Mouse (Mus musculus) hindbrain, postnatal 0 days (tissue): ENCODE results near the gene Cryl1. TPM values are rescaled to one million over a fixed set of nuclear protein-coding genes. Genes with fewer than 3 reads are reported as not detected.

ENCODE experiments used
- ATAC-seq: fragments of 200-750 bp; cut with Nextera tagmentation; 2 replicates; pipeline ENCODE4 v1.8.0; 2017; ENCODE audit warnings: mild to moderate bottlenecking, moderate TSS enrichment, moderate library complexity
- DNase-seq: peaks from one replicate; pipeline ENCODE4 v3.0.0-alpha.2; 2015; ENCODE audit warnings: low spot score
- H3K27ac ChIP-seq: fragments of 300-500 bp; sonication (generic); 2 replicates; pipeline ENCODE4 v1.5.1; 2014; ENCODE audit warnings: mild to moderate bottlenecking
- H3K27me3 ChIP-seq: fragments of 300-500 bp; sonication (generic); 2 replicates; pipeline ENCODE4 v1.6.1; 2014; ENCODE audit warnings: low read length, mixed read lengths; ENCODE audit not compliant: insufficient read depth
- H3K36me3 ChIP-seq: fragments of 300-500 bp; sonication (generic); 2 replicates; pipeline ENCODE4 v1.6.1; 2014; ENCODE audit warnings: low read length, mixed read lengths; ENCODE audit not compliant: insufficient read depth
- H3K4me1 ChIP-seq: fragments of 300-500 bp; sonication (generic); 2 replicates; pipeline ENCODE4 v1.6.1; 2014; ENCODE audit warnings: antibody characterized with exemption, low read length, mixed read lengths; ENCODE audit not compliant: insufficient read depth
- H3K4me2 ChIP-seq: fragments of 300-500 bp; sonication (generic); 2 replicates; pipeline ENCODE4 v1.6.1; 2014; ENCODE audit warnings: low read depth, mild to moderate bottlenecking, low read length, moderate library complexity, mixed read lengths
- H3K4me3 ChIP-seq: fragments of 300-500 bp; sonication (generic); 2 replicates; pipeline ENCODE4 v1.5.1; 2014; ENCODE audit warnings: low read length
- H3K9ac ChIP-seq: fragments of 300-500 bp; sonication (generic); replicated peaks from 2 replicates; pipeline ENCODE4 v1.6.1; 2014; ENCODE audit warnings: mild to moderate bottlenecking, low read length, moderate library complexity, mixed read lengths
- H3K9me3 ChIP-seq: fragments of 300-500 bp; sonication (generic); 2 replicates; pipeline ENCODE4 v1.6.1; 2016; ENCODE audit warnings: low read length, mixed read lengths
- CTCF ChIP-seq: IDR thresholded peaks from 2 replicates; pipeline ENCODE4 v1.5.1; 2016; ENCODE audit warnings: antibody characterized with exemption, control low read depth, low read depth
- WGBS: fragments of 180-500 bp; shearing (Covaris S2); extraction: QIAGEN DNeasy Blood & Tissue Kit; methylation state at CpG from one replicate; pipeline ENCODE4 v1.1.7; 2014; 5-methylcytosine and 5-hydroxymethylcytosine counted together
- polyA plus RNA-seq: library from polyadenylated mRNA; unstranded; fragments of >200 nt; fragmentation: Nextera tagmentation; extraction: Ambion mirVana; gene quantifications from 2 replicates; pipeline ENCODE4 v1.2.1, GENCODE M21; 2015
- total RNA-seq: library from RNA; depleted of rRNA; stranded (reverse); fragments of >200 nt; gene quantifications from 2 replicates; pipeline ENCODE4 v1.2.3, GENCODE M21; 2014

Cryl1 gene
- total and polyA plus RNA-seq, 2 experiments from 2014 or later: 16.0 to 19.3 TPM

GRCm38 (mm10) chr14:57409106-57409505, 10.8 kb upstream of the Cryl1 start:
- H3K4me3 ChIP-seq: peak overlapping the region; percentile 4; the same call in 1 of the 2 replicates
- H3K27ac ChIP-seq: no peak overlapping the region
- no peak overlapping the region for H3K9ac ChIP-seq
- TF ChIP-seq CTCF: peak; percentile 34; the same call in 1 of the 2 replicates
- H3K4me2 ChIP-seq: 0 out of 2 replicates have a peak overlapping the region, but pooled peaks have one; percentile 28
- no peaks in the 10 kb centered on the region for H3K36me3 ChIP-seq
- DNase-seq (peak; percentile 79), ATAC-seq (peak; percentile 51)
- no peaks in the 10 kb centered on the region for H3K27me3 ChIP-seq
- H3K4me1 ChIP-seq: no peaks in the 10 kb centered on the region
- no peaks in the 10 kb centered on the region for H3K9me3 ChIP-seq
- WGBS: 13% methylated on average over 6 of the region's 6 CpGs

DNA sequence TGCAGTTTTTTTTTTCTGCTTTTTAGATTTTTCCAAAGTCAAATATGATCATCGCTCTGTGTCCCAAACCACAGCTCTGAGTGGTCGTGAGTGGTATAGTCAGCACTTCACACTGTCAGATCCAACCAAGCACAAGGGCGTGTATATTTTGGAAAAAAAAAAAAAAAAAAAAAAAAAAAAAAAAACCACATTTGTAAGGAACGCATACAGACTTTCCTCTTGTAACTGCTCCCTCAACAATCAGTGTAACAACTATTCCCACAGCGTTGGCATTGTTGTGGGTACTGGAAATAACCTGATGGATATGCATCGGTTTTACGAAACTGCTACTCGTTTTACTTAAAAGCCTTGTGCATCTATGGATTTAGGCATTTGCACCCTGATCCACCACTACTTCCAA, 9.8 kb upstream of the Cryl1 start:
- Histone ChIP-seq H3K36me3 (no peaks in the 10 kb centered on the region), H3K27ac (no peak overlapping the region), H3K4me1 (no peaks in the 10 kb centered on the region), H3K4me3 (no peak overlapping the region), H3K27me3 (no peaks in the 10 kb centered on the region), H3K4me2 (no peak overlapping the region), H3K9me3 (no peaks in the 10 kb centered on the region), H3K9ac (no peak overlapping the region)
- 78% methylated on average over 8 of the region's 8 CpGs for WGBS
- no peak for TF ChIP-seq CTCF
- ATAC-seq (no peak), DNase-seq (no peak)

GRCm38 (mm10) chr14:57407039-57407987, 9.0 kb upstream of the Cryl1 start:
- peak; percentile 84 for ATAC-seq
- TF ChIP-seq CTCF: peak; percentile 66

DNA sequence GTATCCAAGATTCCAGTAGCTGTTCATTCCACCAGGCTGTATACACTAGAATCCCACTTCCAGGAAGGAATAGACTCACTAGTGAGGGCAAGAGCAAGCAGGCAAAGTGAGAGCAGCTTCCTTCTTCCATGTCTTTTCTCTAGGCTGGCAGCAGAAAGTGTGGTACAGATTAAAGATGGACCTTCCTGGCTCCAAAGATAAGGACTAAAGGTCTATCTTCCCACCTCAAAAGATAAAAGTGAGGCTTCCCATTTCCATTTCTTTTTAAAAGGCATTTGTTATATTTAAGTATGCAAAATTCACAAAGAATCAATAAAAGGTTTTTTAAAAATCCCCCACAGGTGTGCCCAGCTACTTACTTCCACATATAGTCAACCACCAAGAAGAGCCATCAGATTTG, 4.5 kb upstream of the Cryl1 start:
- H3K4me2 ChIP-seq: no peak overlapping the region

More at GRCm38 (mm10) chr14:57407039-57407987, 9.0 kb upstream of the Cryl1 start:
- Histone ChIP-seq H3K4me1 (no peaks in the 10 kb centered on the region), H3K27me3 (no peaks in the 10 kb centered on the region), H3K27ac (no peak overlapping the region), H3K9ac (no peak overlapping the region), H3K4me2 (peak overlapping the region; percentile 27; the same call in 1 of the 2 replicates), H3K9me3 (no peaks in the 10 kb centered on the region), H3K36me3 (no peaks in the 10 kb centered on the region), H3K4me3 (no peak overlapping the region)
- peak; percentile 78 for DNase-seq
- 5% methylated on average over 12 of the region's 12 CpGs for WGBS

DNA sequence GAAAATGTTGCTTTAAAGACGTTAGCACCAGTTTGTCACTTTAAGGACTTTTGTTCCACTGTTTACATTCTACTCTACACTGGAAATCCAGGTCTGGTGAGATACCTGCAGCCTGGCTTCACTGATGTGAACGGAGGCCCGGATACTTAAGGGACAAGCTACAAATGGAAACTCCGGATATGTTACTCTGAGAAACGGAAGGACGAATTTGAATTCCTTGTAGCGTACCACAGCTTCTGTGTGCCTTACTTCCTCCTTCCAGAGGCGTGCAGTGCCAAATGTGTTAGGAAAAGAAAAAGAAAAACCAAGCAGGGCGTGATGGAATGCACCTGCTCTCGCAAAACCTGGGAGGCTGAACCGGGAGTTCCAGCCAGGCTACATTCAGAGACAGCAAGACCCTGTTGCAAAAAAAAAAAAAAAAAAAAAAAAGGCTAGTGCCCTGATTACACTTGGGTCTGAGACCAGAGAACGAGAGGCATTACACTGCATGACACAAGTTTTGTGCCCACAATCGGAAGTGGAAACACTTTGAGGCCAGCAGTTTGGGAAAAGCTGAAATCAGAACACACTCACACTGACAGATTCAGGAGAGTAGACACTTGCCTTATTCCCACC, 591 bp upstream of the Cryl1 start:
- no peak for TF ChIP-seq CTCF
- DNase-seq (peak; percentile 7), ATAC-seq (peak; percentile 36; the same call in 1 of the 2 replicates)
- Histone ChIP-seq H3K4me2 (peak overlapping the region; percentile 85), H3K4me1 (no peaks in the 10 kb centered on the region; the same call in 1 of the 2 replicates), H3K9me3 (no peaks in the 10 kb centered on the region), H3K27ac (no peak overlapping the region), H3K9ac (0 out of 2 replicates have a peak overlapping the region, but pooled peaks have one; percentile 58), H3K36me3 (no peaks in the 10 kb centered on the region), H3K4me3 (peak overlapping the region; percentile 53), H3K27me3 (no peaks in the 10 kb centered on the region)
- 15% methylated on average over 13 of the region's 13 CpGs for WGBS

More for the DNA sequence above, 4.5 kb upstream of the Cryl1 start:
- Histone ChIP-seq H3K4me1 (no peaks in the 10 kb centered on the region; the same call in 1 of the 2 replicates), H3K27me3 (no peaks in the 10 kb centered on the region), H3K9ac (no peak overlapping the region), H3K4me3 (no peak overlapping the region), H3K9me3 (no peaks in the 10 kb centered on the region), H3K27ac (no peak overlapping the region), H3K36me3 (no peaks in the 10 kb centered on the region)
- DNase-seq: no peak
- TF ChIP-seq CTCF: no peak
- no peak for ATAC-seq

GRCm38 (mm10) chr14:57397221-57397620, 1.1 kb downstream of the Cryl1 start:
- ATAC-seq: no peak
- no peaks in the 10 kb centered on the region for H3K36me3 ChIP-seq
- TF ChIP-seq CTCF: no peak
- H3K9me3 ChIP-seq: no peaks in the 10 kb centered on the region
- 90% methylated on average over 5 of the region's 5 CpGs for WGBS
- no peak overlapping the region for H3K4me3 ChIP-seq
- no peak for DNase-seq
- H3K4me1 ChIP-seq: no peaks in the 10 kb centered on the region; the same call in 1 of the 2 replicates
- no peak overlapping the region for H3K4me2 ChIP-seq
- H3K27me3 ChIP-seq: no peaks in the 10 kb centered on the region
- no peak overlapping the region for H3K27ac ChIP-seq
- H3K9ac ChIP-seq: no peak overlapping the region
